Mouse (Mus musculus) midbrain, embryonic 15.5 days (tissue): ENCODE measurements at regions not wholly inside any gene's neighbourhood (a gene's known extent, or its start where the extent isn't known, plus 50 kb on each side); places are given as distances from the start of the nearest gene placed in this dataset.

Source experiments
- ATAC-seq: fragments of 200-750 bp; cut with Nextera tagmentation; replicated peaks from 2 replicates; pipeline ENCODE4 v1.8.0; 2017; ENCODE audit warnings: moderate TSS enrichment
- H3K27ac ChIP-seq: fragments of 300-500 bp; sonication (generic); 2 replicates; pipeline ENCODE4 v1.5.1; 2015; ENCODE audit warnings: mild to moderate bottlenecking, inconsistent platforms
- H3K27me3 ChIP-seq: fragments of 300-500 bp; sonication (generic); replicated peaks from 2 replicates; pipeline ENCODE4 v1.6.1; 2015; ENCODE audit warnings: inconsistent platforms
- H3K36me3 ChIP-seq: fragments of 300-500 bp; sonication (generic); replicated peaks from 2 replicates; pipeline ENCODE4 v1.6.1; 2015; ENCODE audit warnings: inconsistent platforms
- H3K4me1 ChIP-seq: fragments of 300-500 bp; sonication (generic); 2 replicates; pipeline ENCODE4 v1.6.1; 2015; ENCODE audit warnings: inconsistent platforms
- H3K4me2 ChIP-seq: fragments of 300-500 bp; sonication (generic); 2 replicates; pipeline ENCODE4 v1.6.1; 2015; ENCODE audit warnings: inconsistent platforms, mild to moderate bottlenecking, moderate library complexity
- H3K4me3 ChIP-seq: fragments of 300-500 bp; sonication (generic); 2 replicates; pipeline ENCODE4 v1.5.1; 2015; ENCODE audit warnings: mild to moderate bottlenecking, inconsistent platforms
- H3K9ac ChIP-seq: fragments of 300-500 bp; sonication (generic); 2 replicates; pipeline ENCODE4 v1.6.1; 2015; ENCODE audit warnings: mild to moderate bottlenecking, inconsistent platforms
- H3K9me3 ChIP-seq: fragments of 300-500 bp; sonication (generic); 2 replicates; pipeline ENCODE4 v1.6.1; 2016; ENCODE audit warnings: inconsistent platforms
- WGBS: fragments of 180-500 bp; shearing (Covaris S2); methylation state at CpG from one replicate; pipeline ENCODE4 v1.1.7; 2015; ENCODE audit warnings: mixed read lengths; 5-methylcytosine and 5-hydroxymethylcytosine counted together

DNA sequence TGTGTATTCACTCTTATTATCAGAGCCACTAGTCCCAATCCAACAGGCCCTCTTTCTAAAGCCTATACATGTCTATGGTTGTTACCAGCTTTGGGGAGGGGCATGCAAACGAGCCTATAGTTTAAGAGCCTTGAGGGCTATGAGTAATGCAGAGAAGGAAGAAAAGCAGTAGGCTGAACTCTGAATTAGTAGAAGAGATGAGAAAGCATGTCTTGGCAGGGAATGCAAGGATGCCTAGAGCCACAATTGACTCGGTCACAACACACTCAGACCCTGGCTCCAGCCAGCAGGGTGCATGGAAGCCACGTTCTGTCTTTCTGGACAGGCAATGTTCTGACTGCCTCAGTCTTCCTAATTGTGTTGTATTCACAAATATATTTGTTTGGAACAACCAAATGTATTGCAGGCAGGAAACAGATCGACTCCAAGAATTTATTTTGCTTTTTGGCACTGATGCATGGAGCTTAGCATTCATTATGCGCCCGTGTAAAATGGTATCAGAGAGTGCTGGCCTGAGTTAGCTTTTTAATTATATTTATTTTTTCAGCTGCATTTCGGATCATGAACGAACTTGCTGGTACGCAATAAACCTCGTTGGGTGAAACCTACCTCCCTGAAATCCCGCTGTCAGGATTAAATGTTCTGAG, 110.2 kb downstream of the Rybp start:
- no peak for ATAC-seq
- Histone ChIP-seq H3K9ac (no peak overlapping the region), H3K27ac (no peak overlapping the region), H3K4me2 (no peak overlapping the region), H3K4me3 (no peak overlapping the region), H3K27me3 (peaks cover 10% of the 10 kb centered on the region), H3K36me3 (no peaks in the 10 kb centered on the region), H3K4me1 (no peaks in the 10 kb centered on the region), H3K9me3 (no peaks in the 10 kb centered on the region)
- WGBS, result 80% methylated on average over 11 of the region's 11 CpGs

DNA sequence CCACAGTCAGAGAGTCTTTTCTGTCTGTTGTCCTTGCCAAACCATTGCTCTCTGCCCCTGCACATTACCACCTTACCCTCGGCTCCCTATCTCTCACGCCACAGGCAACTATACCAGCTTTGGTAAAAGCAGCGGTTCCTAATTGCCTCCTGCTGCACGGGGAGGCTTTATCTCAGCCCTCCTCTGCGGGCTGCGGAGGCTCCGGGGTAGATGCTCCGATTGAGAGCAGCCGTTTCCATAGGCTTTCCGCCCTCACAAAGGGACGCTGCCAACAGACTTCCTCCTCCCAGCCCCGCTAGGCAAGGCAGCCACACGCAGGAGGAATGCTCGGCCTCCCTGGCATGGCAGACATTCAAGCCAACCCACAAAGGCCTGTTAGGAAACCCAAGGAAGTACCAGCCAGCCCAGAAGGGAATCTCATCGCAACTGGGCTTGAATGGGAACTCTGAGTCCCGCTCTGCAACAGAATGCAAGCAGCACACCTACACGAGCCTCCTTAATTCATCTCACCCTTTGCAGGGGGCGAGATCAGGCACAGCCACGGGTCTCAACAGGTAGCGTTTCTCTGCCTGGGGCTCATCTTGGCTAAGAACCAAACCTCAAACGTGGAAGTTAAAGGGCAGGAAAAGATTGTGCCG, 116.5 kb downstream of the Rybp start:
- ATAC-seq, result peak; percentile 39; the same call in 1 of the 2 replicates
- WGBS, result 5% methylated on average over 22 of the region's 22 CpGs
- H3K9ac ChIP-seq, result no peak overlapping the region
- no peak overlapping the region for H3K4me3 ChIP-seq
- no peak overlapping the region for H3K27ac ChIP-seq
- H3K4me1 ChIP-seq, result peaks cover 13% of the 10 kb centered on the region
- peaks cover 18% of the 10 kb centered on the region for H3K27me3 ChIP-seq
- no peaks in the 10 kb centered on the region for H3K9me3 ChIP-seq
- peak overlapping the region; percentile 30 for H3K4me2 ChIP-seq
- no peaks in the 10 kb centered on the region for H3K36me3 ChIP-seq

DNA sequence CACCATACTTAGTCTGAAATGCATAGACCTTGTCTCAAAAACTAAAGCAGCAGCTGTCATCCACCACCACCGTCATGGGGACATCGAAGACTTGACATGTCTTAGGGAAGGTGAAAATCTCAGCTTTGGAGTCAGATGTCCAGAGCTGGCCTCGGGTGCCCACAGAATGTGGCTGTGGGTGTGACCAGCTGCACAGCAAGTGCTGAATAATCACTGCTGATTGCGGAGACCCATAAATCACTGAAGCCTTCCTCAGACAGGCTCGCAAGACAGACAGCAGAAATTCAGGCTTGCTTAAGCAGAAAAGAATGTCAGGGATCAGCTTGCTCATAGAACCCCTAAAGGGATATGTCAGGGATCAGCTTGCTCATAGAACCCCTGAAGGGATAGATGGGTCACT, 120.0 kb downstream of the Rybp start:
- H3K9me3 ChIP-seq, result no peaks in the 10 kb centered on the region
- 83% methylated on average over 5 of the region's 5 CpGs for WGBS
- H3K9ac ChIP-seq, result no peak overlapping the region
- no peak for ATAC-seq
- no peak overlapping the region for H3K4me3 ChIP-seq
- H3K27me3 ChIP-seq, result 0 out of 2 replicates have a peak, but pooled peaks cover 10% of the 10 kb centered on the region
- peaks cover 26% of the 10 kb centered on the region for H3K4me1 ChIP-seq
- no peak overlapping the region for H3K4me2 ChIP-seq
- no peak overlapping the region for H3K27ac ChIP-seq
- H3K36me3 ChIP-seq, result no peaks in the 10 kb centered on the region

DNA sequence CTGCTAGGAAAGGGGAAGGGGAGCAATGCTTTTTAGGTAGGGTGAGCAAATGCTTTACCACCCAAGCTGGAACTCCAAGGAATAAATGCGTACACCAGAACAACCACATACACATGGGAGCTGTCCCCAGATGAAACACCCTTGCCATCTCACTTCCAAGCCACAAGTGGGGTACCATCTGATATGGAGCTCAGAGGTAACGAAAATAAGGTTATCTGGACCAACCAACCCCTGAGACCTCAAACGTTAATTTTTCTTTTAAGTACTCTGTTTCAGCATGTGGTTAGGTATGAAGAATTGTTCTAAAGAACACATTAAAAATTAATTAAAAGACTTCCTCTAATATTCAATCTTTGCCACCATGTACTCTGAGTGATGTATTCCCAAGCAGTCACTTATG, 121.5 kb downstream of the Rybp start:
- H3K4me2 ChIP-seq, result no peak overlapping the region
- H3K36me3 ChIP-seq, result no peaks in the 10 kb centered on the region
- no peak overlapping the region for H3K9ac ChIP-seq
- H3K4me3 ChIP-seq, result no peak overlapping the region
- H3K9me3 ChIP-seq, result no peaks in the 10 kb centered on the region
- no peak for ATAC-seq
- H3K27ac ChIP-seq, result no peak overlapping the region
- H3K4me1 ChIP-seq, result peaks cover 20% of the 10 kb centered on the region
- 0 out of 2 replicates have a peak, but pooled peaks cover 6% of the 10 kb centered on the region for H3K27me3 ChIP-seq
- WGBS, result 87% methylated on average over 3 of the region's 3 CpGs

DNA sequence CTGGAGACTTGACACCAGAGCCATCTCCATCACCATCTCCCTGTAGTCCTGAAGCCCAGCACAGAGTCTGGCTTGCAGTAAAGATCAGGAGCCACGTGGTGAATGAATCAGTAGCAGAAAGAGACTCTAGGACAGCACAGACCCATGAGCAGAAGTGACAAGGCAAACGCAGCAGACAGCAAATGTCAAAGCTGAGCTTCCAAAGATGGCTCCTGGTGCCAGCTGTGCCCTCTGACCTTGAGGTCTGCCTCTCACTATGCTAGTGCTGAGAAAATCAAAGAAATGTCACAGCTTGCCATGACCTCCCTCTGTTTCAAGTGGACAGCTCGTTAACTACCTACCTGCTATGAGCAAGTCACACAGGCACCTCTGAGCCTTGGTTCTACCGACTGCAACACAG, 123.1 kb downstream of the Rybp start:
- no peaks in the 10 kb centered on the region for H3K36me3 ChIP-seq
- H3K27ac ChIP-seq, result no peak overlapping the region
- no peak overlapping the region for H3K4me3 ChIP-seq
- H3K27me3 ChIP-seq, result no peaks in the 10 kb centered on the region
- peaks cover 16% of the 10 kb centered on the region for H3K4me1 ChIP-seq
- no peak overlapping the region for H3K9ac ChIP-seq
- 45% methylated on average over 4 of the region's 4 CpGs for WGBS
- no peak overlapping the region for H3K4me2 ChIP-seq
- no peak for ATAC-seq
- no peaks in the 10 kb centered on the region for H3K9me3 ChIP-seq

DNA sequence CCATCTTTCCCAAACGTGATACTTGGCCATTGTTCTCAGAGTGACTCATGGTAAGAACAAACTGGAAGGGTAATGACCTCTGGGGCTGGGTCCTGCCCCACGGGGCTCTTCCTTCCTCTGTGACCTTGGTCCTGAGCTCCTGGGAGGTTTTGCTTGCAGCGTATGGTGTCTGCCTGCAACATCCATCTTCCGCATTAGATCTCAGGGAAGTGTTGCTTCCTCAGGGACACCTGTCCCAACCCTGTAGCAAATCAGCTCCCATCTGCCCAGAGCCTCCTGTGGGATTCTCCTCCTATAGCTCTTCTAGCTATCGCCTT, 123.5 kb downstream of the Rybp start:
- Histone ChIP-seq H3K9me3 (no peaks in the 10 kb centered on the region), H3K4me3 (no peak overlapping the region), H3K4me2 (no peak overlapping the region), H3K36me3 (no peaks in the 10 kb centered on the region), H3K9ac (no peak overlapping the region), H3K27ac (no peak overlapping the region), H3K4me1 (peaks cover 16% of the 10 kb centered on the region), H3K27me3 (no peaks in the 10 kb centered on the region)
- WGBS, result 47% methylated on average over 5 of the region's 5 CpGs
- ATAC-seq, result no peak

- H3K36me3 ChIP-seq, result no peaks in the 10 kb centered on the region
- no peak overlapping the region for H3K27ac ChIP-seq
- no peaks in the 10 kb centered on the region for H3K9me3 ChIP-seq
- peak overlapping the region; percentile 27 for H3K4me2 ChIP-seq
- no peaks in the 10 kb centered on the region for H3K27me3 ChIP-seq
- H3K9ac ChIP-seq, result no peak overlapping the region
- H3K4me1 ChIP-seq, result peaks cover 16% of the 10 kb centered on the region
- H3K4me3 ChIP-seq, result no peak overlapping the region
- ATAC-seq, result peak; percentile 88
- 14% methylated on average over 17 of the region's 17 CpGs for WGBS
Observed at GRCm38 (mm10) chr6:100162961-100163813, 124.1 kb downstream of the Rybp start.

DNA sequence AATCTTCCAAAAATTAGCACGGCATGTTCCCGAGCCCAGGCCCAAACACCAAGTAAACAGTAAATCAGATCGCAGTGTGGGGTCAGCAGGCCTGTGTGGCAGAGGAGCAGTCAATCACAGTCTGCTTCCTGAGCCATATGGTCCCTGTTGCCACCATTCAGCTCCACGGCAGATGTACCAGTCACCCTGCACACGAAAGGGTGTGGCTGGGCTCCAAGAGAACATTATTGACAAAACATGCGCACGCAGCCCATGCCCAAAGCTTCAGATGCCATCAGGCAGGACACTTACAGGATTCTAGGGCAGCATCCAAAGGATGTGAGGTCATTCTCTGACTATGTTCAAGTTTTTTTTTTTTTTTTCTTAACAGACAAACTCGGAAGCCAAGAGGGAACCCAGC, 126.6 kb downstream of the Rybp start:
- ATAC-seq, result no peak
- no peak overlapping the region for H3K4me3 ChIP-seq
- H3K4me2 ChIP-seq, result no peak overlapping the region
- no peaks in the 10 kb centered on the region for H3K27me3 ChIP-seq
- H3K9me3 ChIP-seq, result no peaks in the 10 kb centered on the region
- 70% methylated on average over 8 of the region's 8 CpGs for WGBS
- H3K4me1 ChIP-seq, result peaks cover 19% of the 10 kb centered on the region
- no peak overlapping the region for H3K9ac ChIP-seq
- no peaks in the 10 kb centered on the region for H3K36me3 ChIP-seq
- no peak overlapping the region for H3K27ac ChIP-seq

DNA sequence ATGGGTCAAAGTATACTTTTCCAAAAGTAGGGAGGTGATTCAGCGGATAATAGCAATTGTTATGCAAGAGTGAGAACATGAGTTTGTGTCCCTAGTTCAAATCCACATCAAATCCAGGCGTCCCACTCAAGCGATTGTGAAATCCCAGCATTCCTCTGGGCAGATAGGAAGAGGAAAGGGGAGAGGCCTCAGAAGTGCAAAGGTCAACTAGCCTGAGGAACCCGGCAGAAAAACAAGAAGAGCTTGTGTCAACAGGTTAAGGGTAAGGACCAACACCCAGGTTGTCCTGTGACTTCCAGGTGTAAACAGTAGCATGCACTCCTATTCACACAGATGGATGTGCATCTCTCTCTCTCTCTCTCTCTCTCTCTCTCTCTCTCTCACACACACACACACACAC, 127.5 kb downstream of the Rybp start:
- Histone ChIP-seq H3K4me2 (no peak overlapping the region), H3K9ac (no peak overlapping the region), H3K9me3 (no peaks in the 10 kb centered on the region), H3K27ac (no peak overlapping the region), H3K4me3 (no peak overlapping the region), H3K36me3 (no peaks in the 10 kb centered on the region), H3K27me3 (no peaks in the 10 kb centered on the region), H3K4me1 (peaks cover 22% of the 10 kb centered on the region)
- WGBS, result 79% methylated on average over 4 of the region's 4 CpGs
- no peak for ATAC-seq

DNA sequence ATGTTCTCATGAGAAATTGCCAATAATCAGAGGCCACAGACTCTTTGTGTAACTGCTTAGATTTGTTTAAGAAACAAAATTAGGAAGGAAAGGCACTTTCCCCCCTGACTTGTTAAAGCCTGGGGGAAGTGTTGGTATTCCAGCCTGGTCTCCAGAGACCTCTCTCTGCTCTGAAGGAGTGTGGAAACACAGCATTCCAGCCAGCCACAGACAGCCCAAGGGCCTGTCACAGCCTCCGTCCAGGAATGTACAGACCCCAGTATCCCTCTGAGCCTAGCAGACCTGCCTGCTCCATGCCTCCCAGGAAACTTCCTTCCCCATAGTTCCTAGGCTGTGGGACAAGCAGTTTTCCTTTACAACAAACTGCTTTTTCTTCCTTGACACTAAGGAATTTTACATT, 128.0 kb downstream of the Rybp start:
- Histone ChIP-seq H3K4me1 (peaks cover 22% of the 10 kb centered on the region), H3K4me3 (no peak overlapping the region), H3K27me3 (no peaks in the 10 kb centered on the region), H3K9me3 (no peaks in the 10 kb centered on the region), H3K27ac (no peak overlapping the region), H3K9ac (no peak overlapping the region), H3K36me3 (no peaks in the 10 kb centered on the region), H3K4me2 (no peak overlapping the region)
- ATAC-seq, result no peak
- WGBS, result 45% methylated on average over 1 of the region's 1 CpGs

DNA sequence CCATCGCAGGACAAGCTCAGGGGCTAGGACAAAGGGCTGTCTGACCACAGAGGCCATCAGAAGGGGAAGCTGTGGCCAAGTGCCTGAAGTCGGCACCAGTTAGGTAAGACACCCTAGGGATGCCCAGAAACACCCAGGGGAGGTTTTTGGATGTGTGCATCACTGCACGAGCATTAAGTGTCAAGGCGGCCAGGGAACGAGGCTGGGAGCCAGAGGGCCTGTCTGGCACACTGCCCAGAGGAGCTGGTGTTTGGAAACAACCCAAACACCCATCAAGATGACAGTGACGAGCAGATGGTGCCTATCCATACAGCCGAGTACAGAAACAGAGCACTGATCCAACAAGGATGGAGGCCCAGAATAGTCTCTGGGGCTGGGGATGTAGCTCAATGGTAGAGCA, 130.0 kb downstream of the Rybp start:
- H3K4me1 ChIP-seq, result peaks cover 9% of the 10 kb centered on the region; the same call in 1 of the 2 replicates
- H3K27me3 ChIP-seq, result no peaks in the 10 kb centered on the region
- H3K4me3 ChIP-seq, result no peak overlapping the region
- no peak overlapping the region for H3K27ac ChIP-seq
- H3K36me3 ChIP-seq, result no peaks in the 10 kb centered on the region
- no peaks in the 10 kb centered on the region for H3K9me3 ChIP-seq
- peak; percentile 60 for ATAC-seq
- 32% methylated on average over 7 of the region's 7 CpGs for WGBS
- H3K4me2 ChIP-seq, result no peak overlapping the region
- H3K9ac ChIP-seq, result no peak overlapping the region

DNA sequence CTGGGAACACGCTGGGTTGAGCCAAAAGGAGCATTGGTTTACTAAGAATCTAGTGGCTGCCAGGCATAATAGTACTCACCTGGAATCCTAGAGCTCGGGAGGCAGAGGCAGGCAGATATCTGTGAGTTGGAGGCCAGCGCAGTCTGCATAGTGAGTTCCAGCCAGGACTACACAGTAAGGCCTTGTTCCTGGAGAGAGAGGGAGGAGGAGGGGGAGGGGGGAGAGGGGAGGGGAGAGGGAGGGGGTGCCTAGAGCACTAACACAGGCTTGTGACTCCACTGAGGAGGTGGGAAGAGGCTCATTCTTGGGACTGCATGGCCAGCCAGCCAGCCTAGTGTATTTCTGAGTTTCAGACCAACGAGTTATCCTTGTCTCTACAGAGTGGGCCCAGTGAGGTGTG, 131.1 kb downstream of the Rybp start:
- Histone ChIP-seq H3K9me3 (no peaks in the 10 kb centered on the region), H3K27ac (0 out of 2 replicates have a peak overlapping the region, but pooled peaks have one; percentile 18), H3K27me3 (no peaks in the 10 kb centered on the region), H3K4me1 (peaks cover 6% of the 10 kb centered on the region; the same call in 1 of the 2 replicates), H3K9ac (no peak overlapping the region), H3K4me2 (no peak overlapping the region), H3K36me3 (no peaks in the 10 kb centered on the region), H3K4me3 (no peak overlapping the region)
- 74% methylated on average over 4 of the region's 4 CpGs for WGBS
- no peak for ATAC-seq
